Mouse (Mus musculus): Measurements from ENCODE around the gene Serinc2.

DNA sequence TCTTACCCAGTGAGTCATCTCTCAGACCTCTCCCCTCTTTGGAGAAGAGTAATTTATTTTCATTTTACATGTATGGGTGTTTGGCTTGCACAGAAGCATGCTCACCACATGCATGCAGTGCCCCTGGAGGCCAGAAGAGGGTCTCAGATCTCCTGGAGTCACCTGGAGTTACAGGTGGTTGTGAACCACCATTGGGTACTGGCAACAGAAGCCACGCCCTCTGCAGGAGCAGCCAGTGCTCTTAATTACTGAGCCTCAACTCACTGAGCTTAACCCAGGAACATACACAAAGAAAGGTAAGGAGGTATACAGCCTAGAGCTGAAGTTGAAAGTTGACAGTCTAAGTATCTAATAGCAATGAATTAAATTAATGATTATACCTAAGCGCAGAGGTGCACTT, 46.4 kb upstream of the Serinc2 start:
- TF ChIP-seq POLR2A (IDR thresholded peaks at IDR 0.05; ENCODE audit: control insufficient read depth, extremely low read depth, insufficient read depth, low read length, poor library complexity), result no peak
- no peak for TF ChIP-seq CTCF (IDR thresholded peaks at IDR 0.05; ENCODE audit: borderline replicate concordance, control insufficient read depth, extremely low read depth, insufficient read depth, low read length, poor library complexity)

Measured in thymus, adult 2 months (tissue).